Mouse (Mus musculus) adipocyte (in vitro differentiated cells): Measurements from ENCODE around the gene 2310034G01Rik.

ENCODE experiments used
- DNase-seq: peaks from one replicate; pipeline ENCODE4 v3.0.0-alpha.2; 2016; ENCODE audit warnings: low spot score

Gene 2310034G01Rik

DNA sequence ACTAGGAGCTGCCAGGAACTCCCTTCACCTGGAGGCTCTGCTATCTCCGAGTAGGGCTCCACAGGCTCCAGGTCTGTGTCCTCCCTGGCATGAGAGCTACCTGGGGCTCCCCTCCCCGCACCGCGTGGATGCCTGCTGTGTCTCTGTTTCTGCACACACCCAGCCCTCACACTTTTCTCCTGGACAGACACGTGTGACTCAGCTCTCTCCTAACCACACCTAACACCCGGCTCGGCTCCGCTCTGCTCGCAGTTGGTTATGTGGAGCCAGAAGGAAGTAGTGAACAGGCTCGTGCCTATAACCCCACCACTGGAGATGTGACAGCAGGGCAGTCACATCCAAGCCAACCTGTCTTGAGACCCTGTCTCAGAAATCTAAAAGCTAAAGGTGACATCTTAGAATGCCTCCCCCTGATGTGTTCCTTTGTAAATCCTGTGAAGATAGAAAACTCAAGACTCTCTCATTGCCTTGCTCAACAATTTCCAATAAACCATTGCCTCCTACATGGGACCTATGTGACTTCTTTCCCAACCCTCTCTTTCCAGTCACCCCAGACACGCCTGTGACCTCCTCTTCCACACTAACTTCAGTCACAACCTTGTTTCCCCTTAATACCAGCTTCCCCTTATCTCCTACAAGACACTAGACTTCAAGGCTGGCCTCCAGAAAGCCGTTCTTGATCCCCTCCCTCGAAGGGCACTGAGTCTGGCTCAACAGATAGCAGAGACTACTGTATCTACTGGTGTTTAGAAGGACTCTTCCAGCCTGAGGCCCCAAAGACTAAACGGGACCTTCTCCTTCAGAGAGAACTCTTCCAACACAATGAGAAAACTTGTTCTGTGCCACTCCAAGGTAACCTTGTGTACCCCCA, 35.0 kb downstream of the 2310034G01Rik start:
- no peak for DNase-seq

DNA sequence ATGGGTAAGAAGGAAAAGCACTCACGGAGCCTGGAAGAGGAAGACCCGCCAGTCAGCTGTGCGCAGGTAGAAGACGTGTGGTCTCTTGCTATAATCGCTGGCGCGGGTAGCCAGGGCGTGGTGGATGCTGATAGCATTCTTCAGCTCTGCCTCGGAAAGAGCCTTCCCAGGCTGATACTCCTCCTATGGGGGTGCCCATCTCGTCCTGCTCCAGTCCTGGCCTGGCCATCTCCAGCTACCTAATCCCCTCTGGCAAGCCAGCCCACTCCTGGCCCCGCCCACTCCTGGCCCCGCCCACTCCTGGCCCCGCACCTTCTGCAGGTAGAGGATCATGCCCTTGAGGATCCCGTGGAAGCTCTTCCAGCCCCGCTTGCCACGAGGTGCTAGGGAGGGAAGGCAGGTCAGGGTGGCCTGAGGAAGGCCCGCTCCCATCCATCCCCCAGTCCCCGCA, 35.9 kb downstream of the 2310034G01Rik start:
- DNase-seq, result no peak

DNA sequence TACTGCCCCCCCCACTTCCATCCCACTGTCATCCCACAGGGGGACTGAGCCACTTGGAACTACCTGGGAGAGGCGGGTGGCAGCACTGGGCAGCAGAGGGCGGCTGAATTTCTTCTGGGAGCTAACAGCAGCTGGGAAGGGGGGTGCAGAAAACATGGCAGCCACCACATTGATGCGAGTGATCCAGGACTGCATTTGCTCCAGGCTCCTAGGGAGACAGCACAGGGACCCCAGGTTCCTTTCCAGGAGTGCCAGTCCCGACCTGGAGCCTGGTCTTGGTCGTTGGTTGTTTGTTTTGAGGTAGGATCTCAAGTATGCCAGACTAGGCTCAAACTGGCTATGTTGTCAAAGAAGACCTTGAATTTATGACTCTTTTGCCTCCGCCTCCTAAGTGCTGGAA, 36.5 kb downstream of the 2310034G01Rik start:
- no peak for DNase-seq

GRCm38 (mm10) chr19:46313116-46313515, 37.0 kb downstream of the 2310034G01Rik start:
- DNase-seq, result no peak

DNA sequence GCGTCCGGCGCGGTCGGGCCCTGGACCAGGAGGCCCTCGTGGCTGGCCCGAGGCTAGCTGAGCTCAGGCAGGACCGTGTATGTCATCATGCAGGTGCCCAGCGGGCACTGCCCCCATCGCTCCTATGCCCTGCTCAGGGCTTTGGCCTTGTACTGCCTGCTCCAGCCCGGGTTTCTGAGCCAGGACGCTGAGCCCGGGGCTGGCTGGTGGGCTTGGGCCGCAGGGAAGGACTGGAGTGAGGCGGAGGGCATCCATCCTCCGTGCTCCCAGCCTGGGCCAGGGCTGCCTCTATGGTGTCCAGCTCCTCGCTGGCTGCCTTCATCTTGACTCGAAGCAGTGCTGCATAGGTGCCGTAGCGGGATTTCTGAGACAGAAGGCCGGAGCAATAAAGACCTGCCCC, 37.5 kb downstream of the 2310034G01Rik start:
- no peak for DNase-seq

GRCm38 (mm10) chr19:46311341-46311740, 38.8 kb downstream of the 2310034G01Rik start:
- no peak for DNase-seq

DNA sequence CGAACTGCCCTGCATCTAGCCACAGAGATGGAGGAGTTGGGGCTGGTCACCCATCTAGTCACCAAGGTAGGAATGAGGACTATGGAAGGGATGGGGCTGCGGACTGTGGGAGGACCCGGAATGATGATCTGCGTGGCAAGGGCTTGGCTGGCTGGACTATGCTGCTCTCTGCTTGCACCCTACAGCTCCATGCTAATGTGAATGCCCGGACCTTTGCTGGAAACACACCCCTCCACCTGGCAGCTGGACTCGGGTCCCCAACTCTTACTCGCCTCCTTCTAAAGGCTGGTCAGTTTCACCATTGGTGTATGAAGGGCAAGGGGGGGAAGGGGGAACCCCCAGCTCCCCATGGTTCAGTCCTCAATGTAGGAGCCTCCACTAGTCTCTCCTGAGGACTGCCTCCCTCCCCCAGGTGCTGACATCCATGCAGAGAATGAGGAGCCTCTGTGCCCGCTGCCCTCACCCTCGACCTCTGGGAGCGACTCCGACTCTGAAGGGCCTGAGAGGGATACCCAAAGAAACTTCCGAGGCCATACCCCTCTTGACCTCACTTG, 39.7 kb downstream of the 2310034G01Rik start:
- no peak for DNase-seq

DNA sequence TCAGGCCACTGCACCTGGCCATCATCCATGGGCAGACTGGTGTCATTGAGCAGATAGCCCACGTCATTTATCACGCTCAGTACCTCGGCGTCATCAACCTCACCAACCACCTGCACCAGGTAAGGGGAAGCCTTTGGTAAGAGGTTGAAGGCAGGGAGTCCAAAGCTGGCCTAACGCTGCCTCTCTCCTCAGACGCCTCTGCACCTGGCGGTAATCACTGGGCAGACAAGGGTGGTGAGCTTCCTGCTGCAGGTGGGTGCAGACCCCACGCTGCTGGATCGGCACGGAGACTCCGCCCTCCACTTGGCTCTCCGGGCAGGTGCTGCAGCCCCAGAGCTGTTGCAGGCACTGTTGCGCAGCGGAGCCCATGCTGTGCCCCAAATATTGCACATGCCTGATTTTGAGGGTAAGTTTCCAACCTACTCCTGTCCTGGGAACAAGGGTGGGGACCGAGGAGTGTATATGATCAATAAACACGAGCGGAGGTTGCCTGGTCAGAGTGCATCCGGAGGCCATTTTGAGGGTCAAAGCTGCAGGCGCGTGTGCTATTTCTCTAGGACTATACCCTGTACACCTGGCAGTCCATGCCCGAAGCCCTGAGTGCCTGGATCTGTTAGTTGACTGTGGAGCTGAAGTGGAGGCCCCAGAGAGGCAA, 40.3 kb downstream of the 2310034G01Rik start:
- DNase-seq, result no peak

- no peak for DNase-seq
Measured at GRCm38 (mm10) chr19:46308706-46309435, 41.2 kb downstream of the 2310034G01Rik start.

GRCm38 (mm10) chr19:46308303-46308702, 41.8 kb downstream of the 2310034G01Rik start:
- no peak for DNase-seq

DNA sequence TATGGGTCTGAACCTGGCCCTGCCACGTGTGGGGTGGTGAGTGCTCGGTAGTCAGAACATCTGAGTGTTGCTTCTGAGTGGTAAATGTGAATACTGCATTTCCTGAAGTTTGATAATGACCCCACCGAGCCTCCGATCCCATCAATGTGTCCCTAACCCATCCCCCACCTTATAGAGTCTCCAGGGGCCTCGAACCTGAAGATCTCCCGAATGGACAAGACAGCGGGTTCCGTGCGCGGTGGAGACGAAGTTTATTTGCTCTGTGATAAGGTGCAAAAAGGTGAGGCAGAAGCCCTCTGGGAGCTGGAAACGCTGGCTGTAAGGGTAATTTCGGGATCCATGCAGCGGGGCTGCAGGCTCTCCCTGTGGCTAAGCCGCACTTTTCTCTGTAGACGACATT, 42.3 kb downstream of the 2310034G01Rik start:
- no peak for DNase-seq

DNA sequence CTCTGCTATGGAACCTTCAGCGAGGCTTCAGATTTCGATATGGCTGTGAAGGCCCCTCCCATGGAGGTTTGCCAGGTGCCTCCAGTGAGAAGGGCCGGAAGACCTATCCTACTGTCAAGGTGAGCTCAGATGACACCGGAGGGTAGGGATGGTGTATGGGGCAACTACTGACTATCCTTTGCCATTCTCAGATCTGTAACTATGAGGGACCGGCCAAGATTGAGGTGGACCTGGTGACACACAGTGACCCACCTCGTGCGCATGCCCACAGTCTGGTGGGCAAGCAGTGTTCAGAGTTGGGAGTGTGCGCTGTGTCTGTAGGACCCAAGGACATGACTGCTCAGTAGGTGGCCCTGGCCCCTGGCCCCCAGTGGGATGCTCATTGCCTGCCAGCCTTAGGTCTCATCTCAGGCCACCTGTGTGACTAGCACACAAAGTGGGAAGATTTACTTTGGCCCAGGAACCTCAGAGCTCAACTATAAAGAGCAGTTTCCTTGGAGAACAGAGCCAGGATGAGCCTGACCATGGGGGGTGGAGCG, 43.3 kb downstream of the 2310034G01Rik start:
- no peak for DNase-seq

- DNase-seq, result no peak
Measured at GRCm38 (mm10) chr19:46306268-46306610, 43.9 kb downstream of the 2310034G01Rik start.

GRCm38 (mm10) chr19:46305432-46306267, 44.5 kb downstream of the 2310034G01Rik start:
- peak; percentile 91 for DNase-seq

- DNase-seq, result peak; percentile 65
Measured at GRCm38 (mm10) chr19:46304908-46305333, 45.2 kb downstream of the 2310034G01Rik start.

DNA sequence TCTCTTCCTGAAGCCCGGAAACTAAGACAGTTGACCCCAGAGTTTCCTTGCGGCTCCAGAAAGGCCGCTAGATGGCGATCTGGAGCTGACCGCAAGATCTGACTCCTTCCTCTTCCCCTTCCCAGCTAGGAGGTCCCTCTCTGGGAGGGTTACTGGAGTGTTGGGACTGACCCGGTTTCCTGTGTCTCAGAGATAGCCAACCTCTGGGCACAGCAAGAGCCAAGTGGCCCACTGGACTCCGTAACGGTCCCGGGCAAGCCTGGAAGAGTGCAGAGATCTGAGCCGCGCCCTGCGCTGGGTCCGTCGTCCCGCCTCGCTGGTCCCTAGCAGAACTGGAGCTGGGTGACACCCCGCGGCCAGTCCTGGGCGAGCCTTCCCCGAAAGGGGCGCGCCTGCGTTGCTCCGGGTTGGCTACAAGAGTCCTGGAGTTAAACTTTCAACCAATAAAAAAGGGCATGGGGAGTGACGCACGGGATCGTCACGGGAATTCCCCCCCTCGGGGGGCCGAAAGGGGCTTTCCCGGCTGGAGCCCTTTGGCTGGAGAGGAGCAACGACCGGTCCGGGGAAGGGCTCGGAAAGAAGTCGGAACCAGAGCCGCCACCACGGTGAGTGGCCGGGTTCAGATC, 45.8 kb downstream of the 2310034G01Rik start, which contains the start of gene Nfkb2:
Gene Nfkb2, plus strand, starts transcription at position 105 of the 626 bp plus-strand sequence.
- peak; percentile 98 for DNase-seq

GRCm38 (mm10) chr19:46303251-46304215, 46.6 kb downstream of the 2310034G01Rik start:
- DNase-seq, result no peak

- no peak for DNase-seq
Measured at GRCm38 (mm10) chr19:46302551-46302950, 47.6 kb downstream of the 2310034G01Rik start.

GRCm38 (mm10) chr19:46300294-46301045, 49.6 kb downstream of the 2310034G01Rik start:
- no peak for DNase-seq
